Mouse (Mus musculus) testis, adult 2 months (tissue): Measurements from ENCODE around the gene Trim44.

ENCODE experiments used
- CTCF ChIP-seq: fragments of 200-500 bp; IDR thresholded peaks from 2 replicates; pipeline ENCODE4 v1.5.1; 2012; ENCODE audit warnings: low read depth, mild to moderate bottlenecking, inconsistent platforms, low read length, moderate library complexity; ENCODE audit not compliant: control insufficient read depth, insufficient read depth, insufficient replicate concordance
- POLR2A ChIP-seq: fragments of 200-500 bp; IDR thresholded peaks from 2 replicates; pipeline ENCODE4 v1.6.1; 2012; ENCODE audit warnings: low read depth, mild to moderate bottlenecking, inconsistent platforms, low read length, moderate library complexity; ENCODE audit not compliant: control insufficient read depth

DNA sequence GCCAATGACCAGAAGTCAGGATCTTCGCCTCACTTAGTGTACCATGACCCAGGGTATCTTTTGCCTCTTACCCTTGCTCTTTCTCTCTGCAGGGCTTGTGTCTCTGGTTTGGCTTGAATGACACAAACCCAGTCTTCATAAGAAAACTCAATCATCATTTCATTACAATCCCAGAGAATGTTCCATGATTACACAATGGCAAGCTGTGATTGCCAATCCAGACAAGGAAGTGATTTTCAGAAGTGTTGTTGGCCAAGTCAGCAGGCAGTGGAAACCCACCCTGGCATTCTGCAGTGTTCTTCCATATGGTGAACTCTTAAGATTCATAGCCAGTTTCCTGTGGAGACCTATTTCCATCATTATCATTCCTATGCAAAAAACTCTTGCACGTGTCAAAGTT lies 116.1 kb downstream of the Trim44 start:
- TF ChIP-seq CTCF (no peak), POLR2A (no peak)
